11 mouse cellular contexts compared by ENCODE assay signal in genomic region chr6:83423400-83424052, GRCm38 (mm10). TPM values are rescaled to one million over a fixed set of nuclear protein-coding genes. Genes with fewer than 3 reads are reported as not detected.
DNase-seq lines count a peak whose midpoint lies in the region; ATAC-seq and TF ChIP-seq lines count a peak whose summit lies in the region.
"Had no signal": no experiment of that assay in that cellular context is flagged by ENCODE, and none has a peak within 500 bp of the region (broad histone marks: within the 10 kb centered on the region; RNA-seq: fewer than 3 reads in every experiment).

No protein-coding gene starts in this region.

- no peak for TF ChIP-seq CTCF in stomach, postnatal 0 days (IDR thresholded peaks at IDR 0.05; ENCODE audit: low read depth)

- DNase-seq in stomach, postnatal 0 days (ENCODE audit: low spot score): no peak
- DNase-seq in cerebellum, adult 8-10 months: no peak
- DNase-seq: cerebellum, adult 9-11 months; gastrocnemius, postnatal 25 days; kidney, postnatal 10 days had no signal

- H3K36me3 ChIP-seq in heart, embryonic 13.5 days: peaks cover 31% of the 10 kb centered on the region
- H3K36me3 ChIP-seq in heart, embryonic 11.5 days (ENCODE audit: control insufficient read depth, insufficient read depth, low read length): no peaks in the 10 kb centered on the region
- peaks cover 10% of the 10 kb centered on the region; the same call in 1 of the 2 replicates for H3K36me3 ChIP-seq in midbrain, embryonic 13.5 days
- no peaks in the 10 kb centered on the region for H3K36me3 ChIP-seq in midbrain, embryonic 15.5 days (replicated peaks)
- H3K36me3 ChIP-seq in intestine, embryonic 15.5 days: 0 out of 2 replicates have a peak, but pooled peaks cover 2% of the 10 kb centered on the region
- H3K36me3 ChIP-seq in stomach, postnatal 0 days (ENCODE audit: control insufficient read depth, insufficient read depth, low read length): no peaks in the 10 kb centered on the region

- peak overlapping the region; percentile 44 for H3K27ac ChIP-seq in heart, embryonic 13.5 days (replicated peaks)
- no peak overlapping the region for H3K27ac ChIP-seq in heart, embryonic 11.5 days (ENCODE audit: low read depth, low read length)
- peak overlapping the region; percentile 67 for H3K27ac ChIP-seq in midbrain, embryonic 13.5 days
- no peak overlapping the region for H3K27ac ChIP-seq in midbrain, embryonic 15.5 days
- peak overlapping the region; percentile 83 for H3K27ac ChIP-seq in intestine, embryonic 15.5 days
- peak overlapping the region; percentile 83 for H3K27ac ChIP-seq in stomach, postnatal 0 days (replicated peaks)

- H3K9ac ChIP-seq in heart, embryonic 13.5 days: peak overlapping the region; percentile 9
- no peak overlapping the region for H3K9ac ChIP-seq in heart, embryonic 11.5 days (ENCODE audit: low read depth, low read length)
- no peak overlapping the region for H3K9ac ChIP-seq in midbrain, embryonic 13.5 days (replicated peaks)
- no peak overlapping the region for H3K9ac ChIP-seq in midbrain, embryonic 15.5 days
- no peak overlapping the region for H3K9ac ChIP-seq in intestine, embryonic 15.5 days
- H3K9ac ChIP-seq in stomach, postnatal 0 days (ENCODE audit: low read length): no peak overlapping the region

- no peak overlapping the region for H3K4me3 ChIP-seq in heart, embryonic 13.5 days
- H3K4me3 ChIP-seq in heart, embryonic 11.5 days (ENCODE audit: low read depth, low read length): no peak overlapping the region
- H3K4me3 ChIP-seq in midbrain, embryonic 13.5 days (replicated peaks): no peak overlapping the region
- H3K4me3 ChIP-seq in midbrain, embryonic 15.5 days: no peak overlapping the region
- H3K4me3 ChIP-seq in intestine, embryonic 15.5 days (replicated peaks): no peak overlapping the region
- H3K4me3 ChIP-seq in stomach, postnatal 0 days (ENCODE audit: low read depth, low read length): no peak overlapping the region

- H3K27me3 ChIP-seq in heart, embryonic 13.5 days (replicated peaks): no peaks in the 10 kb centered on the region
- H3K27me3 ChIP-seq in heart, embryonic 11.5 days (ENCODE audit: control insufficient read depth, insufficient read depth, low read length): no peaks in the 10 kb centered on the region
- no peaks in the 10 kb centered on the region for H3K27me3 ChIP-seq in midbrain, embryonic 13.5 days
- H3K27me3 ChIP-seq in midbrain, embryonic 15.5 days (replicated peaks): no peaks in the 10 kb centered on the region
- H3K27me3 ChIP-seq in intestine, embryonic 15.5 days (replicated peaks): no peaks in the 10 kb centered on the region
- no peaks in the 10 kb centered on the region for H3K27me3 ChIP-seq in stomach, postnatal 0 days (ENCODE audit: control insufficient read depth, insufficient read depth, low read length)

- peaks cover 76% of the 10 kb centered on the region for H3K4me1 ChIP-seq in heart, embryonic 13.5 days
- H3K4me1 ChIP-seq in heart, embryonic 11.5 days (ENCODE audit: control insufficient read depth, insufficient read depth, low read length): peaks cover 50% of the 10 kb centered on the region
- H3K4me1 ChIP-seq in midbrain, embryonic 13.5 days (replicated peaks): peaks cover 89% of the 10 kb centered on the region
- H3K4me1 ChIP-seq in midbrain, embryonic 15.5 days: peaks cover 74% of the 10 kb centered on the region
- peaks cover 62% of the 10 kb centered on the region for H3K4me1 ChIP-seq in intestine, embryonic 15.5 days (replicated peaks)
- H3K4me1 ChIP-seq in stomach, postnatal 0 days (replicated peaks; ENCODE audit: control insufficient read depth, insufficient read depth): peaks cover 8% of the 10 kb centered on the region

- TF ChIP-seq EP300 in stomach, postnatal 0 days (optimal IDR thresholded peaks at IDR 0.05): no peak

- no peak overlapping the region for H3K4me2 ChIP-seq in heart, embryonic 13.5 days
- H3K4me2 ChIP-seq in heart, embryonic 11.5 days: no peak overlapping the region
- no peak overlapping the region for H3K4me2 ChIP-seq in midbrain, embryonic 13.5 days (replicated peaks)
- no peak overlapping the region for H3K4me2 ChIP-seq in midbrain, embryonic 15.5 days
- no peak overlapping the region for H3K4me2 ChIP-seq in intestine, embryonic 15.5 days (replicated peaks)
- H3K4me2 ChIP-seq in stomach, postnatal 0 days (replicated peaks; ENCODE audit: low read depth): no peak overlapping the region

- 62% methylated on average over 8 of the region's 8 CpGs for WGBS in heart, embryonic 13.5 days
- WGBS in heart, embryonic 11.5 days (ENCODE audit: insufficient replicate concordance): 57% methylated on average over 8 of the region's 8 CpGs
- WGBS in midbrain, embryonic 13.5 days: 43% methylated on average over 8 of the region's 8 CpGs
- whole genome bisulfite sequencing in midbrain, embryonic 15.5 days: 41% methylated on average over 8 of the region's 8 CpGs
- WGBS in intestine, embryonic 15.5 days: 56% methylated on average over 8 of the region's 8 CpGs
- 40% methylated on average over 8 of the region's 8 CpGs for WGBS in stomach, postnatal 0 days

- no peaks in the 10 kb centered on the region for H3K9me3 ChIP-seq in heart, embryonic 13.5 days
- no peaks in the 10 kb centered on the region for H3K9me3 ChIP-seq in heart, embryonic 11.5 days (replicated peaks; ENCODE audit: control insufficient read depth, low read length)
- H3K9me3 ChIP-seq in midbrain, embryonic 13.5 days: no peaks in the 10 kb centered on the region
- no peaks in the 10 kb centered on the region for H3K9me3 ChIP-seq in midbrain, embryonic 15.5 days
- no peaks in the 10 kb centered on the region for H3K9me3 ChIP-seq in intestine, embryonic 15.5 days
- no peaks in the 10 kb centered on the region for H3K9me3 ChIP-seq in stomach, postnatal 0 days (ENCODE audit: control insufficient read depth, low read length)

- no peak for ATAC-seq in heart, embryonic 13.5 days (ENCODE audit: extremely low read depth, insufficient number of reproducible peaks, low FRiP score, low TSS enrichment)
- no peak for ATAC-seq in heart, embryonic 11.5 days (replicated peaks; ENCODE audit: insufficient number of reproducible peaks, low FRiP score, low TSS enrichment)
- peak; percentile 59 for ATAC-seq in midbrain, embryonic 13.5 days
- no peak; the same call in 1 of the 2 replicates for ATAC-seq in midbrain, embryonic 15.5 days (replicated peaks)
- no peak for ATAC-seq in intestine, embryonic 15.5 days
- ATAC-seq in stomach, postnatal 0 days (ENCODE audit: low FRiP score, low TSS enrichment): no peak
- no peak for ATAC-seq in megakaryocyte, adult 5-6 weeks (ENCODE audit: poor library complexity, severe bottlenecking)

RNA-seq across cellular contexts. Expression of gene Tet3, which starts 35.4 kb away (rescaled TPM):
- 27.7 and 30.6 TPM in 2 replicates for polyA plus RNA-seq in heart, embryonic 13.5 days (2015; fragmentation: Nextera tagmentation; extraction: Ambion mirVana)
- polyA plus RNA-seq in heart, embryonic 11.5 days (2014; fragmentation: Nextera tagmentation; extraction: Ambion mirVana): 25.0 and 30.3 TPM in 2 replicates
- polyA plus RNA-seq in midbrain, embryonic 13.5 days (2015; fragmentation: Nextera tagmentation; extraction: Ambion mirVana): 68.1 and 72.4 TPM in 2 replicates
- polyA plus RNA-seq in midbrain, embryonic 15.5 days (2015; fragmentation: Nextera tagmentation; extraction: Ambion mirVana): 60.9 and 76.8 TPM in 2 replicates
- 41.8 and 42.8 TPM in 2 replicates for polyA plus RNA-seq in intestine, embryonic 15.5 days (2015; fragmentation: Nextera tagmentation; extraction: Ambion mirVana)
- polyA plus RNA-seq in stomach, postnatal 0 days (2015; fragmentation: Nextera tagmentation; extraction: Ambion mirVana): 21.4 and 22.7 TPM in 2 replicates
- total RNA-seq in megakaryocyte, adult 5-6 weeks (2015): 36.1 and 36.2 TPM in 2 replicates
- 15.8 and 23.1 TPM in 2 replicates for total RNA-seq in megakaryocyte, adult 5-6 weeks (2017)

Comparison
In these comparisons a context has a peak if more than half of its experiments do, and no peak if none do; other contexts are left out.
1. H3K27ac ChIP-seq: peak in heart, embryonic 13.5 days (single experiment), midbrain, embryonic 13.5 days (single experiment), intestine, embryonic 15.5 days (single experiment) and stomach, postnatal 0 days (single experiment); none in heart, embryonic 11.5 days (single experiment) and midbrain, embryonic 15.5 days (single experiment).